12 mouse cellular contexts compared by ENCODE assay signal in genomic region chr19:3926279-3926678, GRCm38 (mm10). TPM values are rescaled to one million over a fixed set of nuclear protein-coding genes. Genes with fewer than 3 reads are reported as not detected.
DNase-seq lines count a peak whose midpoint lies in the region; ATAC-seq and TF ChIP-seq lines count a peak whose summit lies in the region.
"Had no signal": no experiment of that assay in that cellular context is flagged by ENCODE, and none has a peak within 500 bp of the region (broad histone marks: within the 10 kb centered on the region; RNA-seq: fewer than 3 reads in every experiment).

No protein-coding gene starts in this region.

- 41% methylated on average over 3 of the region's 3 CpGs for WGBS in lung, postnatal 0 days

- intact Hi-C loops in left cerebral cortex, postnatal 25 days (cut with DNase I) = no loop called here
- intact Hi-C loops in left cerebral cortex, postnatal 36 days (cut with DNase I) = no loop called here

- no peaks in the 10 kb centered on the region for H3K36me3 ChIP-seq in lung, postnatal 0 days (ENCODE audit: insufficient read depth, low read length)

- peaks cover 36% of the 10 kb centered on the region for H3K4me1 ChIP-seq in lung, postnatal 0 days (ENCODE audit: insufficient read depth, low read depth, low read length)

- H3K27me3 ChIP-seq in lung, postnatal 0 days (replicated peaks; ENCODE audit: insufficient read depth, low read length) = no peaks in the 10 kb centered on the region

- H3K4me3 ChIP-seq in layer of hippocampus, adult 2 months = no peak overlapping the region
- H3K4me3 ChIP-seq in lung, postnatal 0 days (ENCODE audit: low read depth, low read length) = no peak overlapping the region

- H3K27ac ChIP-seq in layer of hippocampus, adult 2 months = no peak overlapping the region
- H3K27ac ChIP-seq in lung, postnatal 0 days (ENCODE audit: low read length) = peak overlapping the region; percentile 48
- H3K27ac ChIP-seq: hindbrain, embryonic 14.5 days; macrophage had no signal

- peak; percentile 91 for TF ChIP-seq EP300 in lung, postnatal 0 days (IDR thresholded peaks at IDR 0.05)

- TF ChIP-seq CTCF in layer of hippocampus, adult 2 months (conservative IDR thresholded peaks at IDR 0.05) = 0 out of 2 replicates have a peak, but pooled peaks have one; percentile 14
- TF ChIP-seq CTCF in lung, postnatal 0 days (IDR thresholded peaks at IDR 0.05) = peak; percentile 72

- no peak overlapping the region for H3K9ac ChIP-seq in lung, postnatal 0 days (replicated peaks; ENCODE audit: low read depth)
- H3K9ac ChIP-seq: hindbrain, embryonic 14.5 days had no signal

- no peaks in the 10 kb centered on the region for H3K9me3 ChIP-seq in lung, postnatal 0 days (ENCODE audit: low read length)

- no peak overlapping the region for H3K4me2 ChIP-seq in lung, postnatal 0 days (replicated peaks; ENCODE audit: low read depth, low read length)
- H3K4me2 ChIP-seq: hindbrain, embryonic 14.5 days had no signal

- peak; percentile 84 for ATAC-seq in lung, postnatal 0 days

- peak; percentile 38 for DNase-seq in adrenal gland, postnatal 10 days
- no peak for DNase-seq in adrenal gland, postnatal 14 days
- no peak for DNase-seq in layer of hippocampus, adult 2 months (ENCODE audit: low spot score in 2 of 2)
- DNase-seq in layer of hippocampus, adult 8-10 months (ENCODE audit: low spot score in 2 of 2) = no peak
- DNase-seq in cerebellum, adult 8-10 months = peak; percentile 45
- peak; percentile 86 for DNase-seq in lung, postnatal 0 days (ENCODE audit: low spot score)
- DNase-seq in left cerebral cortex, postnatal 25 days (ENCODE audit: low spot score in 2 of 2) = no peak
- DNase-seq in left cerebral cortex, postnatal 36 days (ENCODE audit: low spot score in 2 of 2) = no peak
- DNase-seq: B cell, adult 2 months; layer of hippocampus, adult 9-11 months had no signal

RNA-seq across cellular contexts. Expression of gene Aldh3b1, which starts 3.3 kb away (rescaled TPM):
- total RNA-seq in adrenal gland, postnatal 10 days (2021) = 10 to 100 TPM; 50.9 to 71.0 TPM
- total RNA-seq in adrenal gland, postnatal 14 days (2021) = 57.8 and 73.4 TPM in 2 replicates
- 1 to 10 TPM; 2.2 to 2.4 TPM for total RNA-seq in layer of hippocampus, adult 2 months (2021)
- total RNA-seq in layer of hippocampus, adult 8-10 months (2022) = 1 to 10 TPM; 3.5 to 7.6 (median 5.5) TPM
- polyA plus RNA-seq in lung, postnatal 0 days (2015; fragmentation: Nextera tagmentation; extraction: Ambion mirVana) = 33.2 and 38.3 TPM in 2 replicates
- 1 to 10 TPM; 2.2 to 2.4 TPM for total RNA-seq in left cerebral cortex, postnatal 25 days (2021)
- 1 to 10 TPM; 2.6 to 3.8 TPM for total RNA-seq in left cerebral cortex, postnatal 36 days (2021)

RNA-seq across cellular contexts. Expression of gene Unc93b1, which starts 8.7 kb away (rescaled TPM):
- total RNA-seq in adrenal gland, postnatal 10 days (2021) = 10 to 100 TPM; 42.5 to 47.5 TPM
- 35.4 and 48.9 TPM in 2 replicates for total RNA-seq in adrenal gland, postnatal 14 days (2021)
- total RNA-seq in layer of hippocampus, adult 2 months (2021) = 10 to 100 TPM; 11.4 to 16.1 TPM
- 10 to 100 TPM; 12.1 to 49.4 (median 31.1) TPM for total RNA-seq in layer of hippocampus, adult 8-10 months (2022)
- 40.0 and 45.5 TPM in 2 replicates for polyA plus RNA-seq in lung, postnatal 0 days (2015; fragmentation: Nextera tagmentation; extraction: Ambion mirVana)
- 10 to 100 TPM; 14.1 to 16.1 TPM for total RNA-seq in left cerebral cortex, postnatal 25 days (2021)
- total RNA-seq in left cerebral cortex, postnatal 36 days (2021) = 10 to 100 TPM; 16.2 to 16.5 TPM

RNA-seq across cellular contexts. Expression of gene Ndufs8, which starts 13.7 kb away (rescaled TPM):
- 100 to 1,000 TPM; 409 to 436 TPM for total RNA-seq in adrenal gland, postnatal 10 days (2021)
- 440 and 447 TPM in 2 replicates for total RNA-seq in adrenal gland, postnatal 14 days (2021)
- total RNA-seq in layer of hippocampus, adult 2 months (2021) = 100 to 1,000 TPM; 125 to 142 TPM
- 100 to 1,000 TPM; 114 to 145 (median 126) TPM for total RNA-seq in layer of hippocampus, adult 8-10 months (2022)
- polyA plus RNA-seq in lung, postnatal 0 days (2015; fragmentation: Nextera tagmentation; extraction: Ambion mirVana) = 203 and 225 TPM in 2 replicates
- 100 to 1,000 TPM; 124 to 137 TPM for total RNA-seq in left cerebral cortex, postnatal 25 days (2021)
- total RNA-seq in left cerebral cortex, postnatal 36 days (2021) = 100 to 1,000 TPM; 137 to 152 TPM

RNA-seq across cellular contexts. Expression of gene Tcirg1, which starts 19.3 kb away (rescaled TPM):
- 10 to 100 TPM; 40.7 to 52.9 TPM for total RNA-seq in adrenal gland, postnatal 10 days (2021)
- total RNA-seq in adrenal gland, postnatal 14 days (2021) = 44.3 and 48.8 TPM in 2 replicates
- total RNA-seq in layer of hippocampus, adult 2 months (2021) = 10 to 100 TPM; 20.0 to 24.9 TPM
- total RNA-seq in layer of hippocampus, adult 8-10 months (2022) = 10 to 100 TPM; 19.4 to 39.9 (median 30.6) TPM
- 31.8 and 33.1 TPM in 2 replicates for polyA plus RNA-seq in lung, postnatal 0 days (2015; fragmentation: Nextera tagmentation; extraction: Ambion mirVana)
- 10 to 100 TPM; 15.3 to 16.4 TPM for total RNA-seq in left cerebral cortex, postnatal 25 days (2021)
- total RNA-seq in left cerebral cortex, postnatal 36 days (2021) = 10 to 100 TPM; 15.7 to 19.6 TPM

RNA-seq across cellular contexts. Expression of gene Aldh3b3, which starts 32.2 kb away (rescaled TPM):
- under 1 TPM; 0.63 to 0.76 TPM for total RNA-seq in adrenal gland, postnatal 10 days (2021)
- 0.41 and 0.44 TPM in 2 replicates for total RNA-seq in adrenal gland, postnatal 14 days (2021)
- total RNA-seq in layer of hippocampus, adult 2 months (2021) = not detected
- not detected for total RNA-seq in layer of hippocampus, adult 8-10 months (2022)
- 0.04 and 0.06 TPM in 2 replicates for polyA plus RNA-seq in lung, postnatal 0 days (2015; fragmentation: Nextera tagmentation; extraction: Ambion mirVana)
- under 1 TPM in 1 of 2 experiments, not detected in 1; 0.11 TPM for total RNA-seq in left cerebral cortex, postnatal 25 days (2021)
- under 1 TPM in 1 of 2 experiments, not detected in 1; 0.27 TPM for total RNA-seq in left cerebral cortex, postnatal 36 days (2021)
- polyA plus RNA-seq: hindbrain, embryonic 14.5 days; macrophage had no signal

Comparison
In these comparisons a context has a peak if more than half of its experiments do, and no peak if none do; other contexts are left out.
1. DNase-seq: peak in adrenal gland, postnatal 10 days (single experiment), cerebellum, adult 8-10 months (single experiment) and lung, postnatal 0 days (single experiment); none in adrenal gland, postnatal 14 days (single experiment), layer of hippocampus, adult 2 months (0 of 2), layer of hippocampus, adult 8-10 months (0 of 2), left cerebral cortex, postnatal 25 days (0 of 2) and left cerebral cortex, postnatal 36 days (0 of 2).